Mouse (Mus musculus) CH12.LX (cell line): ENCODE data around the gene Trpm3. TPM values are rescaled to one million over a fixed set of nuclear protein-coding genes. Genes with fewer than 3 reads are reported as not detected.

Source experiments
- DNase-seq: peaks from one replicate; pipeline ENCODE4 v3.0.0-alpha.2; 2013; ENCODE audit errors: extremely low read depth
- H3K27ac ChIP-seq: 2 replicates; pipeline ENCODE4 v1.5.1; 2012; ENCODE audit warnings: low read depth, mild to moderate bottlenecking, control low read depth, moderate library complexity; ENCODE audit not compliant: insufficient read depth
- H3K27me3 ChIP-seq: replicated peaks from 2 replicates; pipeline ENCODE3; 2012; ENCODE audit warnings: inconsistent platforms
- H3K36me3 ChIP-seq, 2 experiments: replicated peaks in 1 of 2; 2 replicates each; pipeline versions ENCODE3 to v1.6.1; 2012; ENCODE audit warnings: inconsistent platforms in 1 of 2, low read length in 1 of 2, mild to moderate bottlenecking in 1 of 2, mixed read lengths in 1 of 2, moderate library complexity in 1 of 2; ENCODE audit not compliant: control insufficient read depth in 1 of 2, insufficient read depth in 1 of 2
- H3K4me1 ChIP-seq, 2 experiments: 2 replicates each; pipeline ENCODE4 v1.6.1; 2012; ENCODE audit warnings: inconsistent platforms in 1 of 2, moderate library complexity in 1 of 2; ENCODE audit not compliant: insufficient read depth in 2 of 2, control insufficient read depth in 1 of 2
- H3K4me2 ChIP-seq: 2 replicates; pipeline ENCODE4 v1.6.1; 2012; ENCODE audit warnings: low read depth, mild to moderate bottlenecking, control low read depth; ENCODE audit not compliant: poor library complexity, insufficient read depth, severe bottlenecking
- H3K4me3 ChIP-seq, 3 experiments: fragments of 150-350 bp in 1 of 3; sonication (generic) in 1 of 3; replicated peaks in 1 of 3; 2 replicates each; pipeline versions ENCODE3 to v1.5.1; 2011 to 2012; ENCODE audit warnings: low read depth in 2 of 3, low read length in 2 of 3, mild to moderate bottlenecking in 2 of 3, moderate library complexity in 2 of 3, control low read depth in 1 of 3, improper control_type of control experiment in 1 of 3, inconsistent platforms in 1 of 3, mixed read lengths in 1 of 3; ENCODE audit not compliant: poor library complexity in 1 of 3
- H3K79me2 ChIP-seq: replicated peaks from 2 replicates; pipeline ENCODE4 v1.6.1; 2012; ENCODE audit warnings: mild to moderate bottlenecking, moderate library complexity; ENCODE audit not compliant: control insufficient read depth, poor library complexity, insufficient read depth, severe bottlenecking; ENCODE audit errors: extremely low read depth
- H3K9ac ChIP-seq: 2 replicates; pipeline ENCODE4 v1.6.1; 2012; ENCODE audit warnings: low read depth, mild to moderate bottlenecking, control low read depth, moderate library complexity; ENCODE audit not compliant: insufficient read depth
- H3K9me3 ChIP-seq: replicated peaks from 2 replicates; pipeline ENCODE3; 2012; ENCODE audit warnings: low read length, inconsistent platforms, mixed read lengths
- CTCF ChIP-seq, 2 experiments: IDR thresholded peaks in 1 of 2; conservative IDR thresholded peaks in 1 of 2; 2 replicates each; pipeline ENCODE4 v1.5.1; 2011 to 2012; ENCODE audit warnings: low read depth in 2 of 2, low read length in 2 of 2, improper control_type of control experiment in 1 of 2, inconsistent platforms in 1 of 2, mild to moderate bottlenecking in 1 of 2, moderate library complexity in 1 of 2
- E2F4 ChIP-seq: IDR thresholded peaks from 2 replicates; pipeline ENCODE4 v1.6.1; 2011; ENCODE audit warnings: low read depth, low read length, improper control_type of control experiment; ENCODE audit not compliant: insufficient replicate concordance
- EP300 ChIP-seq: IDR thresholded peaks from 2 replicates; pipeline ENCODE4 v1.6.1; 2011; ENCODE audit warnings: low read length, improper control_type of control experiment
- GABPA ChIP-seq: IDR thresholded peaks from 2 replicates; pipeline ENCODE4 v1.6.1; 2012; ENCODE audit warnings: low read depth, low read length, improper control_type of control experiment, inconsistent platforms; ENCODE audit not compliant: insufficient replicate concordance
- JUN ChIP-seq: IDR thresholded peaks from 2 replicates; pipeline ENCODE4 v1.6.1; 2011; ENCODE audit warnings: low read depth, mild to moderate bottlenecking, low read length, improper control_type of control experiment, moderate library complexity; ENCODE audit not compliant: insufficient read depth
- MEF2A ChIP-seq: IDR thresholded peaks from 2 replicates; pipeline ENCODE4 v1.6.1; 2014; ENCODE audit warnings: low read depth, mild to moderate bottlenecking, inconsistent platforms, low read length, improper control_type of control experiment, borderline replicate concordance
- MXI1 ChIP-seq: IDR thresholded peaks from 2 replicates; pipeline ENCODE4 v1.6.1; 2011; ENCODE audit warnings: mild to moderate bottlenecking, low read depth, low read length, improper control_type of control experiment
- NELFE ChIP-seq: IDR thresholded peaks from 2 replicates; pipeline ENCODE4 v1.6.1; 2011; ENCODE audit warnings: low read depth, low read length, improper control_type of control experiment
- NRF1 ChIP-seq: IDR thresholded peaks from 2 replicates; pipeline ENCODE4 v1.6.1; 2014; ENCODE audit warnings: low read depth, mild to moderate bottlenecking, inconsistent platforms, low read length, improper control_type of control experiment, moderate library complexity
- PAX5 ChIP-seq: IDR thresholded peaks from 2 replicates; pipeline ENCODE4 v1.6.1; 2012; ENCODE audit warnings: low read length, inconsistent platforms, mixed read lengths
- RCOR1 ChIP-seq: conservative IDR thresholded peaks from 2 replicates; pipeline ENCODE4 v1.6.1; 2012; ENCODE audit warnings: low read depth, mild to moderate bottlenecking, inconsistent platforms, low read length, improper control_type of control experiment
- SMC3 ChIP-seq: IDR thresholded peaks from 2 replicates; pipeline ENCODE4 v1.6.1; 2011; ENCODE audit warnings: low read depth, low read length, improper control_type of control experiment
- UBTF ChIP-seq: IDR thresholded peaks from 2 replicates; pipeline ENCODE4 v1.6.1; 2012; ENCODE audit warnings: low read depth, mild to moderate bottlenecking, inconsistent platforms, low read length, improper control_type of control experiment, moderate library complexity
- ZC3H11A ChIP-seq: IDR thresholded peaks from 2 replicates; pipeline ENCODE4 v1.6.1; 2012; ENCODE audit warnings: low read depth, mild to moderate bottlenecking, inconsistent platforms, low read length, improper control_type of control experiment
- dilution Hi-C: fragments of 300-500 bp; cut with MboI; formaldehyde crosslinking; loops from 2 replicates; pipeline ENCODE4 v1.14.3; 2020; ENCODE audit warnings: low sequenced_read_pairs; ENCODE audit not compliant: extremely low pct_unique_long_range_greater_than_20kb, extremely low pct_ligation_motif_present
- in situ Hi-C: fragments of 300-500 bp; cut with MboI; formaldehyde crosslinking; loops from 3 replicates; pipeline ENCODE4 v1.14.3; 2019; ENCODE audit warnings: low sequenced_read_pairs, low pct_ligation_motif_present, low pct_unique_long_range_greater_than_20kb, mixed read lengths
- polyA plus RNA-seq: library from polyadenylated mRNA; unstranded; fragments of >175 nt; gene quantifications from 2 replicates; pipeline ENCODE4 v1.2.1, GENCODE M21; 2012; ENCODE audit warnings: low read depth; ENCODE audit not compliant: insufficient read length
- total RNA-seq, 2 experiments: library from RNA; depleted of rRNA; stranded (reverse); fragments of 300-350 nt in 1 of 2; fragments of >200 nt in 1 of 2; gene quantifications; 2 replicates each; pipeline ENCODE4 v1.2.3; 2012 to 2014

The Trpm3 gene
- total and polyA plus RNA-seq, 3 experiments = 0.01 TPM; not detected in 2

GRCm38 (mm10) chr19:22938848-22939724, 800.2 kb downstream of the Trpm3 start:
- H3K9ac ChIP-seq = no peak overlapping the region
- H3K4me2 ChIP-seq = no peak overlapping the region
- no peaks in the 10 kb centered on the region for H3K27me3 ChIP-seq
- H3K36me3 ChIP-seq = no peaks in the 10 kb centered on the region
- in situ Hi-C loops (no loop called here), dilution Hi-C loops (no loop called here)
- H3K27ac ChIP-seq = no peak overlapping the region
- DNase-seq = no peak
- H3K79me2 ChIP-seq = no peaks in the 10 kb centered on the region
- H3K9me3 ChIP-seq = no peaks in the 10 kb centered on the region
- H3K4me3 ChIP-seq = no peak overlapping the region
- TF ChIP-seq PAX5 (no peak), MXI1 (no peak), MEF2A (no peak), RCOR1 (no peak), EP300 (no peak), SMC3 (no peak), JUN (no peak), NELFE (no peak), GABPA (no peak)
- H3K4me1 ChIP-seq = no peaks in the 10 kb centered on the region

DNA sequence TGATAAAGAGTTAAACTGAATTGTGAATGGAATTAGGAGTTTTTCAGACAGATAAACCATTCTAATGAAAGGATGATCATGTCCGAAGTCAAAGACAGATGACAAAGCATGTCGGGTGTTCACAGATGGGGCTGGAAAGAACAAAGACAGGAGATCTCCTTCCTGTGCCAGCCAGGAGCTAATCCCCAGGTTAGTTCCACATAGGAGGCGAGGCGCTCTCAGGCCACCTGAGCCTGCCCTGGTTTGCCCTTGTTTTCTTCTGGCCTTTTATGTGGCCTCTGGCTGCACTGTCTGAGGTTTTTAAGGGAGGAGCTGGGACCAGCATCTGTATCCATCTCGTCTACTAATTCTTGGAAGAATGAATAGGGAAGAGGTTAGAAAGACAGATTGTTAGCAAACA, 801.0 kb downstream of the Trpm3 start:
- no peak overlapping the region for H3K4me2 ChIP-seq
- H3K9me3 ChIP-seq = no peaks in the 10 kb centered on the region
- in situ Hi-C loops (no loop called here), dilution Hi-C loops (no loop called here)
- no peak overlapping the region for H3K4me3 ChIP-seq
- no peak overlapping the region for H3K27ac ChIP-seq
- H3K4me1 ChIP-seq = no peaks in the 10 kb centered on the region
- TF ChIP-seq MXI1 = no peak
- no peak for TF ChIP-seq ZC3H11A
- no peak for TF ChIP-seq CTCF (conservative IDR thresholded peaks at IDR 0.05 in 1 of 2, IDR thresholded peaks at IDR 0.05 in 1 of 2; ENCODE audit: low read depth in 2 of 2, low read length in 2 of 2)
- TF ChIP-seq UBTF = no peak
- TF ChIP-seq NRF1 = no peak
- TF ChIP-seq E2F4 = no peak
- H3K9ac ChIP-seq = no peak overlapping the region
- no peaks in the 10 kb centered on the region for H3K79me2 ChIP-seq
- no peaks in the 10 kb centered on the region for H3K27me3 ChIP-seq
- DNase-seq = no peak
- no peaks in the 10 kb centered on the region for H3K36me3 ChIP-seq
